Mouse (Mus musculus): ENCODE measurements around the gene Zfp184. TPM values are rescaled to one million over a fixed set of nuclear protein-coding genes. Genes with fewer than 3 reads are reported as not detected.

The Zfp184 gene
- total RNA-seq, 2 experiments from 2014 or later, result 0.73 to 1.2 TPM

- DNase-seq, result no peak
These were observed 39.6 kb downstream of the Zfp184 start for GRCm38 (mm10) chr13:21984486-21984885.

GRCm38 (mm10) chr13:21992550-21992949, 47.7 kb downstream of the Zfp184 start:
- DNase-seq, result no peak

- no peak for DNase-seq
These were observed 49.3 kb downstream of the Zfp184 start for GRCm38 (mm10) chr13:21993957-21994738.

- DNase-seq, result no peak
These were observed 50.0 kb downstream of the Zfp184 start for GRCm38 (mm10) chr13:21994896-21995295.

GRCm38 (mm10) chr13:21995331-21995914, 50.5 kb downstream of the Zfp184 start:
- DNase-seq, result no peak

- no peak for DNase-seq
These were observed 51.4 kb downstream of the Zfp184 start for GRCm38 (mm10) chr13:21996101-21996839.

GRCm38 (mm10) chr13:21996840-21997185, 51.9 kb downstream of the Zfp184 start:
- no peak for DNase-seq

GRCm38 (mm10) chr13:21997201-21997820, 52.4 kb downstream of the Zfp184 start:
- DNase-seq, result no peak

GRCm38 (mm10) chr13:21997821-21998220, 52.9 kb downstream of the Zfp184 start:
- DNase-seq, result no peak

- no peak for DNase-seq
These were observed 53.5 kb downstream of the Zfp184 start for GRCm38 (mm10) chr13:21998412-21998811.

GRCm38 (mm10) chr13:21999147-21999546, 54.3 kb downstream of the Zfp184 start:
- no peak for DNase-seq

GRCm38 (mm10) chr13:22001346-22001745, 56.5 kb downstream of the Zfp184 start:
- no peak for DNase-seq

GRCm38 (mm10) chr13:22001823-22002222, 56.9 kb downstream of the Zfp184 start:
- no peak for DNase-seq

GRCm38 (mm10) chr13:22005605-22006333, 60.9 kb downstream of the Zfp184 start:
- DNase-seq, result peak; percentile 38

GRCm38 (mm10) chr13:22006334-22007120, 61.6 kb downstream of the Zfp184 start:
- no peak for DNase-seq

- DNase-seq, result no peak
These were observed 62.2 kb downstream of the Zfp184 start for GRCm38 (mm10) chr13:22007121-22007510.

- DNase-seq, result no peak
These were observed 63.0 kb downstream of the Zfp184 start for GRCm38 (mm10) chr13:22007872-22008271.

- no peak for DNase-seq
These were observed 63.8 kb downstream of the Zfp184 start for GRCm38 (mm10) chr13:22008707-22009106.

- DNase-seq, result no peak
These were observed 64.7 kb downstream of the Zfp184 start, which contains the start of gene Prss16 for GRCm38 (mm10) chr13:22009642-22010041. TSS of gene Prss16 (minus strand) at chr13:22009742.

All from gastrocnemius, postnatal 10 days (tissue).